Mouse (Mus musculus): ENCODE data around the gene Selplg. TPM values are rescaled to one million over a fixed set of nuclear protein-coding genes. Genes with fewer than 3 reads are reported as not detected.
A peak's percentile ranks its signal among the peaks of the same experiment; 100 is the strongest.

The Selplg gene
- total RNA-seq, 1 experiment from 2014 or later: 1.5 TPM

DNA sequence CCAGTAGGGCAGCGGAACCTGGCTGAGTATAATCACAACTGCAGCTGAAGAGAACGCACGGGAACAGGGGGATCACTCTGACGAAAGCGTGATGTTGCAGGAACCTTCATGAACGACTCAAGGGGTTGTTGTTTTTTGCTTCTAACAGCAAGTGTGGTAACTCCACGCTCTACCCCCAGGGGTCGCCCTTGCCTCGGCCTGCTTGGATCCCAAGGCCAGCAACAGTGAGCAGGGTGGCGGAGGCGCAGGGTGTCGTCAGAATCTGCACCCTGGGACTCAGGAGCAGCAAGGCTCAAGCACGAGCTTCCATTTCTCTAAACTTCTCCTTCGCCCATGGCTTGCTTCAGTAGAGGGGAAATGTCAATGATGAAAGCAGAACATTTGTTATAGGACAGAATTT lies 22.1 kb upstream of the Selplg start:
- peak; percentile 92 for DNase-seq

DNA sequence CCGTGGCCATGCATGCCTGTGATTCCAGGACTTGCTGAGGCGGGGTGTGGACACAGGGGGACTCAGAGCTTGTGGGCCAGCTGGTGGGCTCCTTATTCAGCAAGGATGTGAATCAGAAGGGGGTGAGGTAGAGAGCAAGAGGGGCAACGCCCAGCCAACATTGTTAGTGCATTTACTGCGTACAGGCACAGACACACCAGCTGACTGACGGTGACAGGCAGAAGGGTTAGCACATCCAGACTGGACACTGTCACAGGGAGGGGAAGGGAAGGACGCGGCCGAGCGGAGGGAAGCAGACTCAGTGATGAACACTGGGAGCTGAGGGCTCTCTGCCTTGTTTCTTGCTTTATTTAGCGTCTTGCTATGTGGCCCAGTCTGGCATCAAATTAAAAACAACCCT lies 21.1 kb upstream of the Selplg start:
- no peak for DNase-seq

DNA sequence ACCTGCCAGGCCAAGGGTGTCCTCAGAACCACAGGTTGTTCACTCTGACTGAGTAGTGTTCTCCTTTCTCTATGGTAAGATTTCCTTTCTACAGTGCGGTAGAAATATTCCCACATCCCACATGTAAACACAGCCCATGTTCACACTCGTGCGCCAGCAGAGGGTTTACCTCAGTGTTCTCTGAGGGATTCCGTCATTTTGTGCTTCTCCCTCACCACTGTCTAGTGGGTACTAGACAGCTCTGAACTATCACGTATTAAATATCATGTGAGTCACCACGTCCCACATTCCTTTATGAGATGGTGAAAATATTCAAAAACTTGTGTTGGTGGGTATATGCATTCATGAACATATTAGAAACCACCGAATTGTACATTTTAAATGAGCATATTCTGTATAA lies 20.0 kb upstream of the Selplg start:
- DNase-seq: no peak

DNA sequence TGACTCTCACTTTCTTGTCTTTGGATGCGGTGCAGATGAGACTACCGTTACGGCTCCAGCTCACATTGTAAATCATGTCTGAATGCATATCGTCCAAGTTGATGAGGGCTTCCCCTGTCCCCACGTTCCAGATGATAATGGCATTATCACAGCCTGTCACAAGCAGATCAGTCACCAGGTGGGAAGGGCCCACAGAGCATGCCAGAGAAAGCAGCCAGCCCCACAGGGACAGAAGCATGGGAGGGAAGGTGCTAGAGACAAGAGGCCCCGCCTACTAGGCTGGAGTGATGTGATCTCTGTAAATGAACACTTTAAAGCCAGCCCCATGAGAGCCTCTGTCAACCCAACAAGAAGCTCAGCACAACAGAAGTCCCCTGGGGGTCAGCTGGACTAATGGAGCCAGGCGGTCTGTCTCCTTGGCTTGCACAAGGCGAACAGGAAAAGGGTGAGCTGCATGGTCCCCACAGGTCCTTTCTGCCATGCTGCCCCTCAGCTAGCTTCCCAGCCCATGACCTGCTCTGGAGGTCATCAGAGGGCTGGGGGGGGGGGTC lies 18.3 kb upstream of the Selplg start:
- no peak for DNase-seq

DNA sequence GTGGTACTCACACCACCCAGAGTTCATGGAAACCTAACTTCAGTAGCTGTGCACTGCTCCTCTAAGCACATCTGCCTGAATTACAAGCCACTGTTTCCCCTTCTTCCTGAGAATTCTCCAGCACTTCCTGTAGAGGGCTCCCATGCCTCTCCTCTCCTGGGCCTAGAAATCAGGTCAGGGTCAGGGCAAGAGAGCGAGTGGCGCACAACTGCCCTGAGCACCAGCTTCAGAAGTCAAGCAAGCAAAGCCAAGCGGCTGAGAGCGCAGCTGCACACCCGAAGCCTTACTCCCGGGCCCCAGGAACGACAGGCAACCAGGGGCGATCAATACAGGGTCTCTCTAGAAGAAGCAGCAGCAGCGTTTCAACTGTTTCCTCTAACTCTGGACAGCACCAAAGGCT lies 15.2 kb upstream of the Selplg start:
- DNase-seq: peak; percentile 39

DNA sequence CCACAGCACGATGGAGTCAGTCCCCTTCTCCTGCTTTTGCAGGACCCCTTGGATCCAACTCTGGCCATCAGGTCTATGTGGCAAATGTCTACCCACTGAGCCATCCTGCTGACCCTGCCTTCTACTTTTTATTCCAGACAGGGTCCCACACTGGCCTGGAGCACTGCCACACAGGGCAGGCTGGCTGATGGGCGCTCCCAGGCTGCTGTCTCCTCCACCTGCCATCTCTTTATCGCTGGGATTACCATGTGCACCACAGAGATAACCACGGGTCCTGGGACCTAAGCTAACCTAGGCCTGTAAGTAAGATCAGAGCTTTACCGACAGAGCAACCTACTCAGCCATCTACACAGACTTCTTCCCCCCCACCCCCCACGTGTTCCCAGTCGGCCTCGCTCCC lies 14.2 kb upstream of the Selplg start:
- DNase-seq: no peak

DNA sequence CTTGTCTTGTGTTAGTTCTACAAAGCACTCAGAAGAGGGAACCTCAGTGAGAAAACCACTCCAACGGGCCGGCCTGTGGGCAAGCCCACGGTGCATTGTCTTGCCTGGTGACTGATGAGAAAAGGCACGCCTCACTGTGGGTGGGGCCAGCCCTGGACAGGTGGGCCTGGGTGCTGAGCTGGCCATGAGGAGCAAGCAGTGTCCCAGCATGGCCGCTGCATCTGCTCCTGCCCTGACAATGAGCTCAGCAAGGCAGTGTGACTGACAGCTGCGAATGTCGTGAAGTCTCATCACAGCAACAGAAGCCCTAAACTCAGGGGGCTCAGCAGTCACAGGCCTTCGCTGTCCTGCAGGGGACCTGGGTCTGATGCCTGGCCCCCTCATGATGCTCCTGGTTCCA lies 13.2 kb upstream of the Selplg start:
- no peak for DNase-seq

DNA sequence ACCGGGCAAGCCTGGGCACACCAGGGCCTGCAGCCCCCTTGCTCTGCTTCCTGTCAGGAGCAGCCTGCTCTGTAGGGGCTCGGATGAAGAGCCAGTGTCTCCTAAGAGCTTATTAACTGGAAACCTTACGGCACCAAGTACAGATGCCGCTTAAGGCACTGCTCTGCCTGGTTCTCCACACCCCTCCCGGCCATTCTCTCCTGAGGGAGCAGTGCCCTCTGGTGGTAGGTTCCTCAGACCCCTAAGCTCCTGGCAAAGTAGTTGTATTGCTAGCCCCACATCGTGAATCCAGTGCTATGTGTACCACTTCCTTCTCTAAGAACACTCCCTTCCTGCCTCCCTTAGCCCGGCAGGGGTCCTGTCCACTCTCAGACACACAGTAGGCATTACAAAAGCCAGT lies 12.3 kb upstream of the Selplg start:
- DNase-seq: peak; percentile 72

DNA sequence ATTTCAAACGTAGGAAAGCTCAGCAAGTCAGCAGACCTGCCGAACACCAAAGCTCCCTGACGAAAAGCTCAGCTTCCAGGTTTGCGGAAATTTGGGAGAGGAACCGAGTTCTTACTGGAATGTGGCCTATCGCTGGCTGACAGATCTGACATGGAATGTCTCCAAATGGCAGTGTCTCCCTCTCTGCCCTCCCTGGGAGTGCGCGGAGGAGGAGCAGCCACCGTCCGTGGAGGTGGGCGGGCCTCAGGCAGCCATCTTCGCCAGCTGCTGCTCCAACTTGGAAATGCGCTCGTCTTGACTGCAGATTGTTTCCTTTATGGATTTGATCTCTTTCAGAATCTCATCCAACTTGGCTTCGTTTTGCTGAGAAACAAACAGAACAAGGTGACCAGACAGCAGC lies 11.7 kb upstream of the Selplg start:
- no peak for DNase-seq

DNA sequence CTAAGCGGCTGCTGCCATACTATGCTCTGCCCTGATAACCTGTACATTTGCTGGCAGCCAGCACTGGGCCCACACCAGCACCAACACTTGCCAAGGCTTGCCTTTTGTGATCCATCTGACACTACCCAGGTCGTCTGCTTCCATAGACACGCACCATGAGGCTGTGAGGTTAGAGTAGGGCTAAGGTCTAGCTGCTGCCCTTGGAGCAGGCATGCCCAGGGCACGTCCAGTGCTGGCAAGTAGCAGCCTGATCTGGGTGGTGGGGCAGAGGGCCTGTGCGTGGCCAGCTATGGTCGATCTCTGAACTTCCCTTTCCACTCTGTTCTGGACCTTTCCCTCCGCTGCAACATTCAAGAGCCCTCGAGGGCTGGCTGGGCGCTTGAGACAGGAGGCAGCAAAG lies 10.5 kb upstream of the Selplg start:
- DNase-seq: no peak

DNA sequence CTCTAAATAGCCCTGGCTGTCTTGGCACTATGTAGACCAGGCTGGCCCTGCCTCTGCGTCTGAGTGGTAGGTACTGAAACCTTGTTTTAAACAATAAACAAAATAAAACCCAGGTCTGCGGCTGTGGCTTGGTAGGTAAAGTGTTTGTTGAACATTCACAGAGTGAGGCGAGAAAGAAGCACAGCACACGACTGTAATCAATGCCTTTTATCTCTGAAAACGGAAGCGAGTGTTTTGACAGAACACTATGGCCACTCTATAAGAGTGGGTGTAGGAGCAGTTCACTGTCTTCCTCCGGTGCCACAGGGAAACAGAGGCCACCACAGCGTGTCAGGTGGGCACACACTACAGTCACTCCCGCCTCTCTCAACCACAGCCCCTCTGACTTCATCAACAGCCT lies 9.8 kb upstream of the Selplg start:
- DNase-seq: no peak

DNA sequence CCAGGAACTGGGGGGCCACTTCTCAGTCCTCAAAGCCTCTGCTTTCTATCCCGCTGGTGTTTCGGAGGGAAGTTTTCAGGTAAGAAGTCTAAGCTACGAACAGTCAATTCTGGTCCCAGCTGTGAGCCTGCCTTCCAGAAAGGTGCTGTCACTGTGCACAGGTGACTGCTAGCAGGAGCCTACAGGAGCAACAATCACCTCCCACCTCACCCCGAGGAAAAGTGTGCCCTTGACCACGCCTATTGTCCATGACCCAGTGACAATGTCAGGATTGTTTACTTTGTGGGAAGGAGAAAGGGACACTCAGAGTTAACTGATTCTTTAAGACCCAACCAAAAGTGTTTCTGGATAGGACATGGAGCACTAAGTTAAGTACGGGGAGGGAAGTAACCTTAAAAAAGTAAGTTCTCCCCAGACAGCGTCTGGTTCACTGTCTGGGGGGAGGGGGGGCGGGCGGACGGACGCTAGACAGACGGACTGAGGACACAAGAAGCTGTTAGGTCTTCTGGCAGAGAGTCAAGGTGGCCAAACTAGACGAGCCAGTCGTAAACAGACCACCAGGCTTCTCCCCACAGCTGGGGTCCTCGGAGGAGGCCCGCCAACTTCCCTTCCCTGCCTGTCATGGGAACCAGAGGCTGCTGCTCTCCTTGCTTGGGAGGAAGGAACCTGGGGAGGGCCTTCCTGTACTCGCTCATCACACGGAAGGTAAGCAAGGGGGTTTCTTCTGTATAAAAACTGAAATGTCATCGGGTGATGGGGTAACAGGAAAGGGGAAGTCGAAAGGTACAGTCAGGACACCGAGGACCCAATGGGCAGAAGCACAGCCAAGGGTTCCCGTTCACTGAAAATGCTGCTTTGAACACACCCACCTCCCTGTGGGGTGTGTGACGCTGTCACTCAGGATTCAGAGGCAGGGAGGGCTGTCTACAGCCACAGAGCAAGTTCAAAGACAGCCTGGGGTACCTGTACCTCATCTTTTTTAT lies 9.1 kb upstream of the Selplg start:
- no peak for DNase-seq

DNA sequence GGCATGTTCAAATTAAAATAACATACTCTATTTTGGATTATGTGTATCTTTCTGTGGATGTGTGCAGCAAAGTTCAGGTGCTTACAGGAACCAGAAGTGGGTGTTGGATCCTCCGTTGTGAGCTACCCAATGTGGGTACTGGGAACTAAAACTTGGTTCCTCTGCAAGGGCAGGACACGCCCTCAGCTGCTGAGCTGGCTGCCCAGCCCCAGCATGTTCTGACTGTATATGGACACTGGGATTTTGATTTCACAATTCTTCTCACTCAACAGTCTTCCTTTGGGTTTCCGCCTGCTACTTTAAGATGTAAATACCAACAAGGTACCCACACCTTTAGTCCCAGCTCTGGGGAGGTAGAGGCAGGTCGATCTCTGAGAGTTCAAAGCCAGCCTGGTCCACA lies 8.0 kb upstream of the Selplg start:
- DNase-seq: no peak

DNA sequence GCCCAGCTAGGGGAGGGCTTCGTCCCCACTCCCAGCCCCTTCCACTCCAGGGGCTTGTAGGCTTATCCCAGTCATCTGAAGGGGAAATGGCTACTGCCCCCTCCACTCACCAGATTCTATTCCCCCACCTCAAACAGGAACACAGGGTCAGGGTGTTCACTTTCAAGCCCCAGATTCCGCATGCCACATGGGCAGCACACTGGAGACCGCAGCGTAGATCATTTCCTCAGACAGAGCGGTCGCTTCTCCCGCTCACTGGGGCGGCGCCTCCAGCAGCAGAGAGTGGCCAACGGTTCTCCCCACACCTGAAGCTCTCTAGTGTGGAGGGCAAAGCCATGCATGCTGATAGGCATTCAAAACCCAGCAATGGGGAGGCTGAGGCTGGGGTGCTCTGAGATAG lies 4.5 kb upstream of the Selplg start:
- DNase-seq: no peak

DNA sequence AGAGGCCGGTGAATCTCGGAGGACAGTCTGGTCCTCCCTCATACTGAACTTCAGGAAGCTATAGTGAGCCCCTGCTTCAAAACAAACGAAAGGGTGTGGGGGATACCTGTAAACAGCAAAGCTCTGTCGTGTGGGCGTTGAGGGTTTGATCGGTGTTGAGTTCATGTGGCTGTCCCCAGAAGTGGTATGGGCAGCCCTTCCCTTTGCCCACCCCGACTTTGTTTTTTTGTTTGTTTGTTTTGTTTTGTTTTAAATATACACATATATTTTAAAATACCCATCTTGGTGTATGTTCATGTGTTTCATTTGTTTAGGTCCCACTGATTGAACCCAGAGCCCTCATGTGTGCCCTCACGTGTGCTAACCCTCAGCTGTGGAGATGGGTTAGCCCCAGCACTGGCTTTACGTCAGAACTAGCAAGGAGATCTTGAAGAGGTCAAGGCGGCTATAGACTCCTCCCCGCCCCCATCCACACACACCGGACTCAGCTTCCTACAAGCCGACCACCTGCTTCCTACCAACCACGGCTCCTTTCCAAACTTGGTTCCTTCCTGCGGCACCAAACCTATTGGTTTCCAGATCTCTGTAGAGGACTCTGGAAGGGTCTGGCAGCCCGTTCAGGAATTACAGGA lies 988 bp upstream of the Selplg start:
- DNase-seq: no peak

DNA sequence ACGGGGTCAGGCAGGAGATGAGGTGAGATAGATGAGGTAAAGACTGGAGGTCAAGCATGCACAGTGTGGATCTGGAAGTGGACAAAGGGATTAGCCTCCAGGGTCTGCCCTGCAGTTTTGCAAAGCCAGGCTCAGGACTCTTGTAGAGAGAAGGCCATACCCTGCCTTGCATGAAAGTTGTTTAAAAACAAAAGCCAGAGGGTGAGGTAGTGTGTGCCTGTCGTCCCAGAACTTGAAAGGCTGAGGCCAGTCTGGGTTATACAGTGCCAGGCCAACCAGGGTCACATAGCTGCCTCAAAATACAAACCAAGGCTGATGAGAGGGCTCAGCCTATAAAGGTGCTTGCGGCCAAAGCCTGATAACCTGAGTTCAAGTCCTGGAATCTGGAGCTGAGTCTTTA lies 703 bp downstream of the Selplg start:
- no peak for DNase-seq

DNA sequence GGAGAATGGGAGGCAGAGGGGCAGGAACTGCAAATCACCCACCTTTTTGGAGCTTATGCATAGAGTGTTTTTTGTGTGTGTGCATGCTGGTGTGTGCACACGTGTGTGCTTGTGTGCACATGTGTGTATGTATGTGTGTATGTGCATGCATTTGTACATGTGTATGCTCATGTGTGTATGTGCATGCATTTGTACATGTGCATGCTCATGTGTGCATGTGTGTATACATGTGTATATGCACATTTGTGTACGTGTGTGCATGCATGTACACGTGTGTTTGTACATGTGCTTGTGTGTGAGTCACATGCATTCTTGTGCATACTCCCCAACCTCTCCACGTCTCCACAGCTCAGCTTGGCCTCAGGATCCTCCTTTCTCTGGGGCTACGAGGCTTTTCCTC lies 1.6 kb downstream of the Selplg start:
- DNase-seq: no peak

DNA sequence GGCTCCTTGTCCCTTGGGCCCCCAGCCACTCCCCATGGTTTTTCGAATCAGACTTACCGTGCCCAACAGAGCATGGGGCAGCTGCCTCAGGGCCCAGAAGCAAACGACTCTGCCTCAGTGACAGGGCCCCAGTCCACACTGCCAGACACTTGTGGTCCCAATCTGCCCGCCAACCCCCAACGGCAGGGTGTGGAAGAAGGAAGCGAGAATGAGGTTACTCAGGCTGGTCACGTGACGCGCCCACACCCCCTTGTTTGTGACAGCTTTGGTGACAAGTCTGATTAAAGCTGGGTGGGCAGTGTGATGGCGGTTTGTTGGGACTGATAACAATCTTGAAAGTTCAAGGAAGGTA lies 2.2 kb downstream of the Selplg start:
- no peak for DNase-seq

DNA sequence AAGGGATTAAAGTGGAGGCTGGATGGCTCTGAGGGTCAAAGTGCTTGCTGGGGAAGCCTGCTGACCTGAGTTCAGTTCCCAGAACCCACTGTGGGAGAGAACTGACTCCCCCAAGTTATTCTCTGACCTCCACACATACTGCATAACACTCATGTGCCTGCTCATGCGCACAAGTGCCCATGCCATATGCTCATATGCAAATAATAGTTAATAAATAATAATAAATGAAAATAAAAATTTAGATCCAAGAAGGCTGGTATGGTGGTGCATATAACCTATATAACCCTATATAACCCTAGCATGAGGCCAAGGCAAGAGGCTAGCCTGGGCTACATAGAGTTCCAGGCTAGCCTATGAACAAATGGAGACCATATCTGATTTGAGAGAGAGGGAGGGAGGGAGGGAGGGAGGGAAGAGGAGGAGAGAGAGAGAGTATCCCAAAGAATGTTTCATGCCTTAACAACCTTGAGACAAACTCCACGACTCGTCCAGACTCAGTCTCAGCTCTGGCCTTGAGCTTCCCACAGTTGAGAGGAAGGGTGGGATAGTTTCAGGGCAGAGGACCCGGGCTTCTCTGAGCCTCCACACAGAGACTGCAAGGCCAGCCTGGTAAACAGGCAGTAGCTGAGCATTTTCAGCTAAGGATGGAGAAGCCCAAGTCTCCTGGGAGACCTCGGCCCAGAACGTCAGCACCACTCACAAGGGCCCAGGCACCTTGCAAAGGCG lies 2.7 kb downstream of the Selplg start:
- no peak for DNase-seq

DNA sequence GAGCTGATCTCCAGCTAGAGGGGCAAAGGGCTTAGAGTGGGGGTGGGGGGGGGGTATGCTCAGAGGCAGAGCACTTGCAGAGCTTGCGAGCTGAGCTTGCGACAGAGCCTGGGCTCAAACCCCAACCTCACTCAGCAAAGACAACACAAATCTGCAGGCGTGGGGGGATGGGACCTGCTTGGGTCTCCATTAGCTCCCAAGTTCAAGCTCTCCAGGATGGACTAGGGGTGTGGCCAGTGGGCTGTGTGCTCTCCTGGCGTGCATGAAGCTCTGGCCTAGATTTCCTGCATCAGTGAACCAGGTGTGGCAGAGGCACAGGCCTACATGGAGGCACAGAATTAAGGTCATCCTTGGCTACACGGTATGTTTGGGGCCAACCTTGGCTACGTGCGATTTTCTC lies 4.0 kb downstream of the Selplg start:
- DNase-seq: no peak

DNA sequence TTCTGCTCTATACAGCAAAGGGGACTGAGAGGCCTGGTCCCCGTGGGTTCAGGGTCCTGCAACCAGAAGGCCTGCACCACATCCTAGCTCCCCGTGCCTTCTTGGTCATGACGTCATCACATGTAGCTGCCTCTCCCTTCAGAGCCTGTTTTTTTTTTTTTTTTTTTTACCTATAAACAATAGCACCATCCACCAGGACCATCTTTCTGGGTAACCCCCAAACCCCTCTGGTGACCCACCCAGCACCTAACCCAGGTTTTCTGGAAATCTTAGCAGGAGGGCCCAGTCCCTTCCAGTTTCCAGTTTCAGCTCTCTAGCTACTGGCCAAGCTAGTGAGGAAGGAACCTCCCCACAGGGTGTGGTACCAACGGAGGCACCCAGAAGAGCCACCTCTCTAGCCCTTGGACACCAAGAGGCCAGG lies 4.4 kb downstream of the Selplg start:
- DNase-seq: no peak

DNA sequence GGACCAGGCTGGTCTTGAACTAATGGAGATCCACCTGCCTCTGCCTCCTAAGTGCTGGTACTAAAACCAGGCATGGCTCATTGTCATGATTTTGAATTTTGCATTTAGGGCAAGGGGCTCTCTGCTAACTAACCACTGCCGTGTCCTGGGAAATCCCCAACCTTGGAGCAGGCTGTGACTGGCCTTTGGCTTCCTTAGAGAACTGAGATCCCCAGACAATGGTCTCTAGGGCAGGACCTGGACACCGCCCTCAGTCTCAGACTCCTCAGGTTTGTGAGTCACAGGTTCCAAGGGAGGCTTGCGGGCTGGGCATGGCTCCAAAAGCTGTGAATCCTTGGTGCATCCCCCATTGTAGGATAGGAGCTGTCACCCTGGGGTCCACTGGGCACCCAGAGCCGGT lies 5.8 kb downstream of the Selplg start:
- DNase-seq: no peak

DNA sequence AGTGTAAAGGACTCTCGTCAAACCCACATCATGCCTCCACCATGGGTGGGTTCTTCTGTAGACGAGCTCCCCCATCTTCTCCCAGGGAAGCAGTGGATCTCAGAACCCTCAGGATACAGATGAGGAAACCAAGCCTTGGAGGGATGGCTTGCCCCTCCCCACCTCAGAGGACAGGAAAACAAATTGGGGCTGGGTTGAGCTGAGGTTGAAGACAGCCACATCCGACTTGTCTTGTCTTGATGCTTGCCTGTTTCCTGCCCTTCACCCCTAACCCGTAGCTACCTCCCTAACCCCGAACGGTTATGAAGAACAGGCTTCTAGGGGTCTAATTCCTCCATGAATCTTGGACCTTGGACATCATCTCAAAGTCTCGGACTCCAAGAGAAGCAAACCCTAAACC lies 6.9 kb downstream of the Selplg start:
- no peak for DNase-seq
